Mouse (Mus musculus): ENCODE results near the gene Olfr1122.

- no peak for TF ChIP-seq CTCF (conservative IDR thresholded peaks at IDR 0.05; ENCODE audit: low read length)
- no peak for TF ChIP-seq POU5F1 (IDR thresholded peaks at IDR 0.05; ENCODE audit: borderline replicate concordance, low read length)
- no peak for TF ChIP-seq NANOG (IDR thresholded peaks at IDR 0.05; ENCODE audit: borderline replicate concordance, low read length)
These were observed 31.1 kb upstream of the Olfr1122 start, which contains the start of gene Olfr1120 for GRCm38 (mm10) chr2:87354515-87354914.

Data from E14TG2a.4 (cell line).